Mouse (Mus musculus): ENCODE measurements around the gene Il1b. TPM values are rescaled to one million over a fixed set of nuclear protein-coding genes. Genes with fewer than 3 reads are reported as not detected.

The Il1b gene
- polyA plus RNA-seq (2012; rRNA removed) = 0.31 TPM in 2 replicates

GRCm38 (mm10) chr2:129371039-129371438 lies at the start of gene Il1b:
Gene Il1b (minus strand): TSS chr2:129371139.

Other genes with a start within 250 kb of the Il1b start
- 27.0 and 49.6 TPM in 2 replicates for gene Chchd5, start 241.4 kb downstream of the Il1b start, polyA plus RNA-seq (2012; rRNA removed)
- 99.6 and 143 TPM in 2 replicates for gene Slc20a1, start 172.4 kb downstream of the Il1b start, polyA plus RNA-seq (2012; rRNA removed)
- gene Ckap2l, start 73.9 kb downstream of the Il1b start, polyA plus RNA-seq (2012; rRNA removed) = 0.65 and 0.96 TPM in 2 replicates
- 0.05 TPM in 1 of 2 replicates, not detected in the other for gene Il1a, start 61.2 kb downstream of the Il1b start, polyA plus RNA-seq (2012; rRNA removed)
- gene F830045P16Rik, start 165.5 kb upstream of the Il1b start, polyA plus RNA-seq (2012; rRNA removed) = not detected in 2 replicates
- 19.0 and 22.7 TPM in 2 replicates for gene Sirpa, start 221.7 kb upstream of the Il1b start, polyA plus RNA-seq (2012; rRNA removed)

All from colon, adult 2 months (tissue).